Mouse (Mus musculus) c-Kit-positive CD71-positive TER-119-positive erythroid progenitor cells, embryonic 14.5 days (primary cell): Measurements from ENCODE around the gene Adgrl3.

ENCODE experiments used
- DNase-seq: peaks from one replicate; pipeline ENCODE4 v3.0.0-alpha.2; 2013; ENCODE audit warnings: low spot score

Gene Adgrl3

DNA sequence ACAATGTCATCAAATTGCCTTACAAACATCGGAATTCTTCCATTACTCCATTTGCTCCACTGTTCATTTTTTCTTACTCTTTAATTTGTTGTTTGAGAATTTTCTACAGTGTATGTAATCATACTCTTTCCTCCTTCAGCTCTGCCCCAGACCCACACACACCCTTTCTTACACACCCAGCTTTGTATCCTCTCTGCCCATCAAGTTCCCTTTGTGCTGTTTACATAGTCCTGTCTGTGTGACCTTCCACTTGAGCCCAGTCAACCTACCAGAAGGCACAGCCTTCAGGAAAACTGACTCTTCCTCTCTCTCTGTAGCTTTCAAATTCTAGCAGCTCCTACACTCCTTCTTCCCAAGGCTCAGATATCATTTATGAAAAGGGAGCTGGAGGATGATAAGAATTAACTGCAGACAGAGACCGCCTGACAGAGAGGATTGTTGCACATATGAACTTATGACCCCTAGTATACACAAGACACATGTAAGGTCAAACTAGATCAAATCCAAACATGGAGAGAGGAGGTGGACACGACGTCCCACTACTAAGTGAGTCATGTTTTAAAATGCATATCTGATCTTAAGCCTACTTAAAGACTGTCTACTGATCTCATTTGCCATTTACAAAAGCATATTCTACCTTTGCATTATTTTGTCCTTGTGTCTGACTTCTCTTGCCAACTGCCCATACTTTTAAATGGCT, 654.5 kb downstream of the Adgrl3 start:
- no peak for DNase-seq

DNA sequence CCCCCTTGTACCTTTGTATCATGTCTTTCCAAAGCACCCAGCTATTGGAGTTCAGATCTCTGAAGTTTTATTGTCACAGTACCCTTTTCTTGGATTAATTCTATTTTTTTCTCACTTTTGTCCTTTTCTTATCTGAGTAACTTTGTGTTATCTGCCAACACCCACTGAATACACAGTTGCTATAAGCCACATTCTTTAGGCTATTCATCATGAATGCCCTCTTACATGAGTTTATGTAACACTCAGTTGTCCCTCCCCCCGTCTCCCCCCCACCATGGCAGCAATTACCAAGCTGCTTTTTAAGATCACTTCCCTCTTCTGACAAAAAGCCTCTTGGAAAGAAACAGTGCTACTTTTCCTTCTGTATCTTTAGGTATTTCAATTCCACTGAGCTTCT, 655.0 kb downstream of the Adgrl3 start:
- no peak for DNase-seq

DNA sequence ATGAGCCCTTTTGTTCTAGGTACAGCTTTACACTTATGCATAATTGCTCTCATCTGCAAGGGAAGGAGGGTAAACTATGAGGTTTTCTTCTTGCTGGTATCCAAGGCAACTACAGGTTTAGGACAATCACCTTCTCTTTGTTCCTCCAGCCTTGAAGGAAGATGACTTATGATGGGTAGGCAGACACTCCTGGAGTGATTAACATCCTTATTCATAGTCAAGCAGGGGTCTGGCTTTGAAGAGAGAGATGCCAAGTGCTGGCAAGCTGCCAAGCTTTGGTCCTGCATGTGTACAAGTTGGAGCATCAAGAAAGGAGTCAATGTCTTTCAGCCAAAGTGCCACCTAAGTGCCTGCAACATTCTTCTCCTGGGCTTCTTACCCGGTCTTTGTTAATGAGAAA, 657.0 kb downstream of the Adgrl3 start:
- no peak for DNase-seq

DNA sequence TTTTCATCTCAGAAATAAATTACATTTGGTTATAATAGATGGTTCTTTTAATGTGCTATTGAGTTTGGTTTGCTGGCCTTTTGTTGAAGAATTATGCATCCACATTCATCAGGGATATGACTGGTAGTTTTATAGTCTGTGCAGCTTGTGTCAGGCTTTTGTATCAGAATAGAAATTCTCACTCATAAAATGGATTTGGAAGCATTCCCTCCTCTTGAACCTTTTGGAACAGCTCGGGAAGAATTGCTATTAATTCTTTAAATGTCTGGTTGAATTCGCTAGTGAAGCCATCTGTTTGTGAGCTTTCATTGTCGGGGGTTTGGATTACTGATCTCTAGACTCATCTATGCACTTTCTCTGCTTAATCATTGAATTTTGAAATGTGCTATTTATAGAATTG, 666.3 kb downstream of the Adgrl3 start:
- no peak for DNase-seq

DNA sequence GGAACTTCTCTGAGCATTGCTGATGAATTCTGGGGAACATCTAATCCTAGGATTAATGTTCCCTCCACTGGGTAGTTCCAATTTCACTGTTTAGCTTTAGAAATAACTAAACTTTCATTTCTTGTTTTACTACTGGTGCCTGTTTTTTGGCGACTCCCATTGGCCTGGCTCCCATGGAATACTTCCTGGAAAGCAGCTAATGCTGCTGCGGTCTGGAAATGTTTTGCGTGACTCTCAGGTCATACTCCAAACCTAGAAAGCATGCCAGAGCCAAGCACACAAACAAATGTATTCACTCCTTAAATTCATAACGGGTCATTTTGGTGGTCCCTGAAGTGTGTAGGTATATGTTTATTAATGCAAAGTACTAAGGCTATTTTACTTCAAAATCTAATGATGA, 666.9 kb downstream of the Adgrl3 start:
- DNase-seq, result no peak

DNA sequence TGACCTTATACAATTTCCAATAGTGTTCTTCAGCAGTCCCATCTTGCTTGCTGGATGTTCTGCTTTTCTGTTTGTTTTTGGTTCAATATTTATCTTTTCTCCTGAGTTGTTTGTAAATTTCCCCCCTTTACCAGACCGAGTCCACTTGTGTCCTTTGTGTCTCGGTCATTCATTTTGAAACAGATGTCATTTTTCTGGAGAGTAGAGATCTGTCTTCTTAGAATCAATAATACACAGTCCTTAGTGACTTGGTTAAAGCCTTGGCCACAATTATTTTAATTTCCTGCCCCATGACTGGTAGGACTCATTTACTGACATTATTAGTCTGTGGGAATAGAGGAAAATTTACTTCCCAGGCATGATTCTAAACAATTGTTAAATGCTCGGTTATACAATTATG, 709.7 kb downstream of the Adgrl3 start:
- no peak for DNase-seq

DNA sequence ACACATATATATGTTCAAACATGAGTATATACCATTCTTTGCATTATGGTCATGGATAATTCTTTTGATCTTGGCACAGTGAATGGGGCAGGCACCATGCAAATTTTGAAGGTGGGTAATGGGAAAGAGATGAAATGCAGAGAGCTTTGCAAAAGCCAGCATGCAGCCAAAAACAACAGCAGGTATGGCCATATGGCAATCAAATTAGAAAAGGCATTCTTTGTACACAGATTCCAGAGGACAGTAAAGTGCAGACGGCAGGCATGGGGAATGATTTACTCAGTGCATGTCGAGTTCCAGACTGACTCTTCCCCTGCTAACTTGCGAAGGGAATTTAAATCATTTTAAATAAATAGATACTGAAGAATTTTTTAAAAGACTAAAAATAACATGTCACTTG, 716.1 kb downstream of the Adgrl3 start:
- DNase-seq, result no peak

DNA sequence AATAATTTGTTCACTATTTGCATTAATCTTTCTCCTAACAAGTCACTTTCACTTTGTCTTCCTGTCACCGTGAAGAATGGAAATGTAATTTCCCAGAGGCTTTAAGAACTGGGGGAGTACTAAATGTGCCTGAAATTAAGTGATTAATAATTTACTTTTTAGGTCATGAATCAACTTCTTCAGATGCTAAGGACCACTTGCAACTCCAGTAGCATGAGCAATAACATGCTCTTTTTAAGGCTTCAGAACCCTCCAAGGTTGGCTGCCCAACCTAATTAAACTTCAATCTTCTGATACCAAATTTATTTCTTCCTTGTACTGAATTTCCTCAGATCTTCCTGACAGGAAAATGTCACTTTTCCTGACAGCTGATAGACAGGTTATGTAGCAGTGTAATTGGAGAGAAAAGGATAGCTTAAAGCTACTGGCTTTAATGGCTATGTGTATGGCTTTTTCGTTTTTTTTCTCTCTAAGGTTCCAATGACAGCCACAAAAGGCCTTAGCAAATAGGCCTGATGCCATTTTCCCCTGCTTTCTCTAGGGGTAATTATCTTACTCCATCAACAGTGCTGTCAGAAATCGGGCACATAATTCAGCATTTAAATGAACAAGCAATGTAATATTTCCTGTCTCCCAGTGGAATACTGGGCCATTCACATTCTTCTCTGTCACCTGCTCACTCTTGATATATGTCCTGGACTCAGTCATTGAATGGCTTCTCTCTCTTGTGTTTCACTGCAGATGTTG, 718.5 kb downstream of the Adgrl3 start:
- DNase-seq, result no peak

DNA sequence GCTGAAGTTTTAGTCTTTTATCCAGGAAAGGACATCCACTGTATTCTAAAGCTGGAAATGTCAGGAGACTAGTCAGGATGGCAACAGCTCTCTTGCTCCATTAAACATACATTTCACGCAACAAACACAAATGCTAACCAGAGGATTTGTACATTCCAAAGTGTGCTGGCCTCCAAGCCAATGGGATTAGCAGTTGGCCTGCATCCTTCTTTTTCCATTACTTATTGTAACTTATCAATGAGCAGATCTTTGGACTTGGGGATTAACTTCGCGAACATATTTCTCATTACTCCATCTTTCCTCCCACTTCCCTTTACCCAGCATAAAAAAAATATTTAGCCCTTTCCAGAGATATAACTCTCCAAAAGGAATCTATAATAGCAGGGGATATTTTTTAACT, 732.5 kb downstream of the Adgrl3 start:
- no peak for DNase-seq

DNA sequence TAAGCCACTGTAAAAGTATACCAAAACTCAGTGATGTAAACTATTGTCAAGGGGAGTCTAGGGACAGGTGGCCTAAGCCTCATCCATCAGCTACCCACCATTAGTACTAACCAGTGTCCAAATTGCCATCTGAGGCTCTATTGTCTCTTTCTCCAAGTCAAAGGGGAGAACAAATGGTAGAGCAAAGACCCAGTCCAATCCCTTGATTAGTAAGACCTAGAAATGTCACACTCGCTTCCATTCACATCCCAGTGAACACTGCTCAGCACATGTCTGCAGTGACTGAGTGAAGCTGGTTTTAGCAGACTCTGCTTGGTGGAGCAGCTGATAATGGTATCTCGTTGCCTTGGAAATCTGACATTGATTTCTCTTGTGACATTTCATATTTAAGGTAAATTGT, 735.8 kb downstream of the Adgrl3 start:
- no peak for DNase-seq

DNA sequence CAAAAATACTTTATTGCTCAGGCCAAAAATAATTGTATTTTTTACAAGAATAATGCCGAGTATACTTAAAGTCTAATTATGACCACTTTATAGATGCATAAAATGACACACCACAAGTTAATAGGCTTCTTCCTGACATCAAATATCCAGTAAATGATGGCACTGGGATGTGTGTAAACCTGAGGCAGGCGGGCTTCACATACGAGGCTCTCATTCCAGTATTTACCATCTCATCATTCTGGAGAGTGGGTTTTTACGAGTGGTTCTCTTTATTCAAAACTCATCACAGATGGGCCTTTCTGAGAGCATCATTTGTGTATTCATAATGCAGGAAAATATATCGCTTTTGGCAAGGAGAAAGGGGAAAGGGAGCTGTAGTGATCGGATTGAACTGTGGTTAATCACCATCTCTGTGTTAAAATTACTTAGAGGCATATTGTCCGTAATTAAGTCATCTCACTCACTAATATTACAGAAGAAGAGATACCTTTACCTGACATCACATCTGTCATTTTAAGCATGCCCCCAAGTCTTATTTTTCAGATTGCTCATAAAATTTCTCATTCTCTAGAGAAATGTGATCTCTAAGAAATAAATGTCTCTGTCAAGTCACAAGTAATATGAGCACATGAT, 737.3 kb downstream of the Adgrl3 start:
- no peak for DNase-seq

DNA sequence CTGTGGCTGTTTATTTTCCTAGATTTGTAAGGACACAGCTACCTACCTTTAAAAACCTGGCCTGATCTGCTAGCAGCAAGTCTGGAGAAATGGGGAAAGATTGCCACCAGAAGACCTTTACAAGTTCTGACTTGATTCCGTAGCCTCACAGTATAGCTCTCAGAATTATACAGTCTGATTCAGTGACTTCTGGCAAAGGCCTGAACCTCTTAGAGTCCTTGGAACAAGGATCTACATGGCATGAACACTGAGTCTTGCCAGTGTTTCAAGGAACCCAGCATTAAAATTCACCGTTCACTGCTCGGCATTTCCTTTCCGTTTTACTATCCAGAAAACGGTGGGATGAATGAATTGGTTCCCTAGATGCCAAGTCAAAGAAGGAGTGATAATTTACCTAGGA, 756.3 kb downstream of the Adgrl3 start:
- DNase-seq, result no peak

DNA sequence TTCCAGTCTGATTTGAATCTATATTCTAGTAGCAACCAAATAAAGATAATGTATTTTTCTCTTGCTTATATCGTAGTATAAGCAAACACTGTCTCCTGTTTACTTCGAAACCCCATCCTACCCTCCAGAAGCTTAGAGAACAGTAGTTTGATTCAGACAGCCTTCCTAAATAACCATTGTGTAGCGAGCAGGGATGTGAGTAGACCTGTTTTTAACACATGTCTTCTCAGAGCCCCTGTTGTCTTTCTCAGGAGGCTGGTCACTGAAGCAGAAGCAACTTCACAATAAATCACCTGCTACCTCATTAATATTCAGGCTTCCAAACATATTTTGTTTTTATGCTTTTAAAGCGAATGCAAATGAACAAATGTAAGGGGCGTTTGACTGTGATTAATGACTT, 756.8 kb downstream of the Adgrl3 start:
- no peak for DNase-seq

DNA sequence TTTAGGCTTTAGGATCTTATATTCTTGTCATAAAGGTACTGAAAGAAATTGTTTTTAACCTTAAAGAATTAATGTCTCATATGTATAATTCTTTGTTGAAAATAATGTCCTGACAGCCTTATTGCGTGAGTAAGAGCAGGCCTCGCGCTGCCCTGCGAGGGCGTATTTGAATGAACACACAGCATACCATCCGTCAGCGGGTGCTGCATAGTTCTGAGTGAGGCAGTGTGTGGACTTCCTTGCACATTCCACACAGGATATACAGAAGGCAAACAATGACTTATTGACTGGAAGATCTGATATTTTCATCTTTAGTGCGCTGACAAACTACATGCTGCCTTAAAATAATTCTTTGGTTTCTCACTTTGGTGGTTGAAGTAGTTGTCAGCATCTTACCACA, 764.8 kb downstream of the Adgrl3 start:
- DNase-seq, result no peak

DNA sequence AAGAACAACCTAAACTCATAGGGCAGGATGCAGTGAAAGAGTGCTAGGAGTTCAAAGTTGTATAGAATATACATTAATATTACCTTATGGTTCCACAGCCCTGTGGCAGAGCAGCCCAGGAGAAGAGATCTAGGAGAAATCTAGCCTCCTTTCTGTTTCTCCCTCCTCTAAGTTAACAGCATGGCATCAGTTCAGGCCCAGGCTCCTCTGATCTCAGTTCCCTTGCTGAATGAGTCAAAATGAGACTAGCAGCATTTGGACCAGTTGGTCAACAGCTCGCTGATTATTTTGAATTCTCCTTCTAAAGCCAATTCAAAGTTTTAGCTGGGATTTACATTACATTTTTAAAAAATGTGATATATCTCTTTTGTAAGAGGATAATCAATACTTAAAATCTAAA, 770.8 kb downstream of the Adgrl3 start:
- DNase-seq, result no peak

DNA sequence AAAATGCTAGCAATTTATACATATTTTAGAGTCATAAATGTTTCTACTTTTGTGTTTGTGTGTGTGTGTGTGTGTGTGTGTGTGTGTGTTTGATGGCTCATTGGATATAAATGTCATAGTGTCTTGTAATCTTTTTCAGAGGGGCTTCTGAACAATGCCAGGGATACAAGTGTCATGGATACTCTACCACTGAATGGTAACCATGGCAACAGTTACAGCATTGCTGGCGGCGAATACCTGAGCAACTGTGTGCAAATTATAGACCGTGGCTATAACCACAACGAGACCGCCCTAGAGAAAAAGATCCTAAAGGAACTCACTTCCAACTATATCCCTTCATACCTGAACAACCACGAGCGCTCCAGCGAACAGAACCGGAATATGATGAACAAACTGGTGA, 774.2 kb downstream of the Adgrl3 start:
- DNase-seq, result no peak

DNA sequence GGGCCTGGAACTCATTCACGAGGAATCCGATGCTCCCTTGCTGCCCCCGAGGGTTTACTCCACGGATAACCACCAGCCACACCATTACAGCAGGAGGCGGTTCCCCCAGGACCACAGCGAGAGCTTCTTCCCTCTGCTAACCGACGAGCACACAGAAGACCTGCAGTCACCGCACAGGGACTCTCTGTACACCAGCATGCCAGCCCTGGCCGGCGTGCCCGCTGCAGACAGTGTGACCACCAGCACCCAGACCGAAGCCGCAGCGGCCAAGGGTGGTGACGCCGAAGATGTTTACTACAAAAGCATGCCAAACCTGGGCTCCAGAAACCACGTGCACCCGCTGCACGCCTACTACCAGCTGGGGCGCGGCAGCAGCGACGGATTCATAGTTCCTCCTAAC, 774.7 kb downstream of the Adgrl3 start:
- no peak for DNase-seq

DNA sequence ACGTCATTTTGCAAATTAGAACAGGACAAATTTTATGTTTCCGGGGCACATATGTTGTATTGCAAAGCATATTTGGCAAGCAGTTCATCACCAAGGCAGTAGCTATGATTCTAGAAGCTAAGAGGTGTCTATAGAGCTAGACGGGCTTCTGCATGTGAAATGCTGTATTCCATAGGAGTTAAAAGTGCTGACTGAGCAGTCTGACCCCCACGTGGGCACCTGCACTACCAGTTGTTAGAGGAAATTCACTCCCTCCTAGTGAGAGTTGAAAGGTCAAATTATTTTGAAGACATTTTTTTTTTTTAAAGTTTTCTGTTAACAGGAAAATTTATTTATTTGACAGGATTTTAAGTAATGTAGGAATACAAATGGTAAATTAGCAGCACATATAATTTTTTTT, 776.2 kb downstream of the Adgrl3 start:
- DNase-seq, result no peak

DNA sequence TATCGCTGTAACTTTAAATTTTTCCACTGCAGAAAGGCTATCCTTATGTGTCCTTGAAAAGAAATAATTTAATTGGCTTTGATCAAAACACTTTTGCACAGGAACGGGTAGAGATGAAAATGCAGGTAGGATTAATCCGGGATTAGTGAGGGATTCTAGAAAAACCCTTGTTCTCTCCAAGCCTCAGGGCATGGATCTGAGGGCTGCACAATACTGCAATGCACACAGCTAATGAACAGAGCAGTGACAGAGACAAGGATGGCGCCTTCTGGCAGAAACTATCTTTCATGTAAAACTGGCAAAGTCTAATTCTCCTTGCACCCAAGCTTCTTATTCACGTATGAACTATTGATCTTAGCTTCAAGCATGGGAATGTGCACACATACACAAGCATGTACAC, 791.0 kb downstream of the Adgrl3 start:
- DNase-seq, result no peak

DNA sequence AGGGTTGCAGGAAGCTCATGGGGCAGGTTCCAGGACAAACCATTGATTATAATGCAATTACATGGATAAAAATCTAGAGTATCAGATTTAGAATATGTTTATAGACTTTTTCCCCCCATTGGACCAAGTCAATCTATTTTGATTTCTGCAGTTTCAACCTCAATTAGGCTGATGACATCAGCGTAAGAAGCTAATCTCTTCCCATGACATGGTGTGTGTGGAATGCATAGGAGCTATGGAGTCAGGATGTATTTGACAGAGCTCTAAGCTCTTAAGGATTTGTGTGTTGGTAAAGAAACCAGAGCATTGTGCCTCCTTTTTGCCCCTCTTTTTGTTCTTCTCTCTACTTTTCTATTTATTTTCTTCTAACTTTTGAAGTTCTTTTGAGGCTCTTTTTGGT, 812.1 kb downstream of the Adgrl3 start:
- no peak for DNase-seq

DNA sequence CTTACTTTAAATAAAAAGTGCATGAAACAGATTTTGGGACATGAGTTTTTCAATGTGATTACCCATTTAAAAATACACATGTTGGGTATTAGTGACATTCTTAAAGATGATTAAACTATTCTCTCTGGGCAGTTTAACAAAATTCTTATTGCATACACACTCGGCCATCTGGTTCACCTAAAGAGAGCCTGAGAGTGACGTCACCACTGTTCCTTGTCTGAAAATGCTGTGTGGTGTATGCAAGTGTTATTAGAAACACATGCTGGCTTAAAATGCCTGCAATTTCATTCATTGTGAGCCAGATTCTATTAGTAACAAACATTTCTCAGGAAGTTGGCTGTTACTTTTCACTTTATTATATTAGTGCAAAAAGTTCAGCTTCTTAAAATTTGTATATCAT, 812.7 kb downstream of the Adgrl3 start:
- DNase-seq, result no peak

DNA sequence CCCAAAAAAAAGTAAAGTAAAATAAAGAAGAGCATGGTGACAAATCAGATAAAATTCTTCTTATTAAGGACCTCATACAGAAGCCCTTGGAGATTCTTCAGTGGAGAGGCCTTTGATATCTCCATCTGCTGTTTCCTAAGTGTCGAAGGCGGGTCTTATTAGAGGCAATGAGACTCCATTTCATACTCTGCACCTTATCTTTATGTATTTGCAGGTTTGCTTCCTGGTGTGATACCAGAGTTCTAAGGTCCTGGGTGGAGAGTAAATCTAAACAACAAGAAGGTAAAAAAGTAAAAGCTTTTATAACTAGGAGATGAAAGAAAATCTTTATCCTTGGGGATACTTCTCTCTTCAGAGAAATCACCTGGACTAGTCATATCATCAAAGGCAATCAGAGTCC, 817.9 kb downstream of the Adgrl3 start:
- DNase-seq, result no peak

DNA sequence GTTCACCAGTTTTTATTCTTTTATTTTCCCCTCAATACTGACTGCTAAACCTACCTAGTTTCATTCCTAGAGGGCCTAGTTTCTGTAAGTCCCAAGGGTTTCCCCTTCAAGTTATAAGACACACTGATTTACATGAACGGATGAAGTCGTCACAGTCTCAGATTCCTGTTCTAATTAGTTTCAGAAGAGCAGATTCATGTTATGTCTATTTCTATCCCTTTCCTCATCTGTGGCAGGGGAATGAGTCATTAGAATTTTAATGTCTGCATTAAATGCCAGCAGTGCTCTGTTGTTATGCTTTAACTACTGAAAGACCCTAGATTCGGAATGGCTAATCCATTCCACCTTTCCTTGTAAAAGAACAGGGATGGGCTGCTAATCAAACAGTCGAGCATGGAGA, 823.9 kb downstream of the Adgrl3 start:
- no peak for DNase-seq

DNA sequence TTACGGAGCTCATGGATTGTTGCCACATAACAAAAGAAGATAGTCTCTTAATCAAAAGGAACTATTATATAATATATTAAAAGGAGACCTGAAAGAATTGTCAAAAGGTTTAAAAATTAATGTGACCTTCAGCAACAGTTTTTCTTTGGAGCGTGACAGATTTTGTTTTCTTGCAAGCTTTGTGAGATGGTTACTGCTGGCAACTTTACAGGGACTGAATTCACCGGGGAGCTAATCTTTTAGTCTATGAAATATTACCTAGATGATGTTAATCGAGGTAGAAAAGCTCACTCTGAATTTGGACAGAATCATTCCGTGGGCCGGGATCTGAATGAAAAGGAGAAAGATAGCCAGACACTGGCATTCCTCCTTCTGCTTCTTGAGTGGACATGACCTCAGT, 850.4 kb downstream of the Adgrl3 start:
- no peak for DNase-seq
